Mouse (Mus musculus): ENCODE measurements around the gene Nr2c1. TPM values are rescaled to one million over a fixed set of nuclear protein-coding genes. Genes with fewer than 3 reads are reported as not detected.

Nr2c1 gene
- polyA plus RNA-seq, 1 experiment from 2014 or later, result 10.9 TPM

DNA sequence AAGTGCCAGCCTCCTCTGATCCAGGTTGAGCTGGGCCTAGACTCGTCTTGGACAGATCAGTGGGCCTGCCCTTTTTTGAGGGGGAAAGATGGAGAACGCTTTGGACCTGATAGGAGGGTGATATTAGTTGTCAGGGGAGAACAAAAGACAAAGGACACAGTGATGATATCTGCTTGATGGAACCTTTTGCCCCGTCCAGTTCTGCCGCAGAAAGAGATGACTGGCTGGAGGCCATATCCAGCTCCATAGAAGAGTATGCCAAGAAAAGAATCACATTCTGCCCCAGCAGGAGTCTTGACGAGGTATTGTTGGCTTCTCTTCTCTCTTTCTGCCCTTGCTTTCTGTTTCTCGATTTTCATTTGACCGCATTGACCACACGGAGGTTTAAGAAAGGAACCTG is 14.7 kb upstream of the Nr2c1 start:
- ATAC-seq (replicated peaks; ENCODE audit: low FRiP score), result no peak
- Histone ChIP-seq H3K4me3 (ENCODE audit: low read depth, low read length) (no peak overlapping the region), H3K27ac (ENCODE audit: low read depth, low read length) (no peak overlapping the region), H3K9me3 (ENCODE audit: control insufficient read depth, low read length) (no peaks in the 10 kb centered on the region), H3K27me3 (ENCODE audit: control insufficient read depth, insufficient read depth, low read length) (no peaks in the 10 kb centered on the region), H3K4me1 (replicated peaks; ENCODE audit: control insufficient read depth, insufficient read depth, low read length) (no peaks in the 10 kb centered on the region), H3K4me2 (ENCODE audit: low read depth, low read length, severe bottlenecking) (no peak overlapping the region), H3K9ac (ENCODE audit: low read length) (no peak overlapping the region), H3K36me3 (ENCODE audit: control insufficient read depth, insufficient read depth, low read length) (no peaks in the 10 kb centered on the region)
- WGBS, result 83% methylated on average over 8 of the region's 8 CpGs
- DNase-seq (ENCODE audit: low spot score), result no peak

DNA sequence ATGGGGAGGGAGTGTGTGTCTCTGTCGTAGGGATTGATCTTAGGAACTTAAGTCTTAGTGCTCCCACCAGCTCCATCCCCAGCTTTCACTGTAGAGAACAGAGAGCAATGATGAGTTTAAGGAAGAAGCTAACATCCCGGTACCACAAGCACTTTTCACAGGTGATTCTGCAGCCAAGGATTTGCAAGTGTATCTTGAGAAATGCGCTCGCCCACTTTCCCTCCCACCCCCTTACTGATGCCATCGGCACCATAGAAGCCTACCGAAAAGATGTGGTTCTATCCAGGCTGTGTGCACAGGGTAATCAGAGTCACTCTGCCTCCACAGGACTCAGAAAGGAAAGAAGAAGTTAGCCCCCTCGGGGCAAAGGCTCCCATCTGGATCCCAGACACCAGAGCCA is 14.1 kb upstream of the Nr2c1 start:
- ATAC-seq (replicated peaks; ENCODE audit: low FRiP score) (no peak), DNase-seq (ENCODE audit: low spot score) (no peak)
- Histone ChIP-seq H3K9ac (ENCODE audit: low read length) (no peak overlapping the region), H3K4me3 (ENCODE audit: low read depth, low read length) (no peak overlapping the region), H3K27ac (ENCODE audit: low read depth, low read length) (no peak overlapping the region), H3K9me3 (ENCODE audit: control insufficient read depth, low read length) (no peaks in the 10 kb centered on the region), H3K4me1 (replicated peaks; ENCODE audit: control insufficient read depth, insufficient read depth, low read length) (no peaks in the 10 kb centered on the region), H3K27me3 (ENCODE audit: control insufficient read depth, insufficient read depth, low read length) (no peaks in the 10 kb centered on the region), H3K4me2 (ENCODE audit: low read depth, low read length, severe bottlenecking) (no peak overlapping the region), H3K36me3 (ENCODE audit: control insufficient read depth, insufficient read depth, low read length) (no peaks in the 10 kb centered on the region)
- 87% methylated on average over 7 of the region's 7 CpGs for WGBS

DNA sequence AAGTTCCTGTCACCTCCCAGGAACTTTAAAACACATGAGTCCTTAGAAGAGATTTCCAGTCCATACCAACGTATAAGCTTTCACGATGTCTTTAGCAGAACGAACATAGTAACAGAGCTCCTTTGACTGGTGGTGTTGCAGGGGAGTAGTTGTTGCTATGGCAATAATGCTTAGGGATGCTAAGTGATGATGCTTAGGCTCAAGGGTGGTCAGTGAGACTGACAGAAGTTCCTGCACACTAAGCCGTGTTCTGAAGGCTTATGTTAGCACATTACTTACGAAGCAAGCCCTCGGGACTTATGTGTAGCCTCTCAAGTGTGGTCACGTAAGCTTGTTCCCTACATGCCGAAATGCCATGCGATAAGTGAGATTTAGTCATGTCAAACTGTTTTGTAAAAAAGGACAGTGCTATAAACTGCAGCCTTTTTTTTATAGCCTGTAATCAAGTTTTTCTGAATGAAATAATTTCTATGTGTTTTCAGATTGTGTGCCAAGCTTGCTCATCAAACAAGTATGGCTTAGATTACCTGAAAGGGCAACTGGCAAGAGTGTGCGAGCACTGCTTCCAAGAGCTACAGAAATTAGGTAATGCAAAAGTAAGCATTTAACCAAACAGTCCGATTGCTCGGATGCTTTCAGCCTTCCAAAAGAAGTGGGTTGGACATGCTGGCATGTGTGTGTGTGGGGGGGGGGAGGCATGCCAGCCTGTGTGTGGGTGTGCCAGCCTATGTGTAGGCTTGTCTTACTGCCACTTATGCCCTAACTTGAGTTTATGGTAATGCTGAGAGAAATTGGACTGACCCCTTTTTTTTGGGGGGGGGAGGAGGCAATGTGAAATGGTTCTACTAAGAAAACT is 13.1 kb upstream of the Nr2c1 start:
- Histone ChIP-seq H3K27ac (ENCODE audit: low read depth, low read length) (no peak overlapping the region), H3K4me3 (ENCODE audit: low read depth, low read length) (no peak overlapping the region), H3K9me3 (ENCODE audit: control insufficient read depth, low read length) (no peaks in the 10 kb centered on the region), H3K4me2 (ENCODE audit: low read depth, low read length, severe bottlenecking) (no peak overlapping the region), H3K9ac (ENCODE audit: low read length) (no peak overlapping the region), H3K4me1 (replicated peaks; ENCODE audit: control insufficient read depth, insufficient read depth, low read length) (no peaks in the 10 kb centered on the region), H3K36me3 (ENCODE audit: control insufficient read depth, insufficient read depth, low read length) (no peaks in the 10 kb centered on the region), H3K27me3 (ENCODE audit: control insufficient read depth, insufficient read depth, low read length) (no peaks in the 10 kb centered on the region)
- 94% methylated on average over 12 of the region's 12 CpGs for WGBS
- ATAC-seq (replicated peaks; ENCODE audit: low FRiP score) (no peak), DNase-seq (ENCODE audit: low spot score) (no peak)

DNA sequence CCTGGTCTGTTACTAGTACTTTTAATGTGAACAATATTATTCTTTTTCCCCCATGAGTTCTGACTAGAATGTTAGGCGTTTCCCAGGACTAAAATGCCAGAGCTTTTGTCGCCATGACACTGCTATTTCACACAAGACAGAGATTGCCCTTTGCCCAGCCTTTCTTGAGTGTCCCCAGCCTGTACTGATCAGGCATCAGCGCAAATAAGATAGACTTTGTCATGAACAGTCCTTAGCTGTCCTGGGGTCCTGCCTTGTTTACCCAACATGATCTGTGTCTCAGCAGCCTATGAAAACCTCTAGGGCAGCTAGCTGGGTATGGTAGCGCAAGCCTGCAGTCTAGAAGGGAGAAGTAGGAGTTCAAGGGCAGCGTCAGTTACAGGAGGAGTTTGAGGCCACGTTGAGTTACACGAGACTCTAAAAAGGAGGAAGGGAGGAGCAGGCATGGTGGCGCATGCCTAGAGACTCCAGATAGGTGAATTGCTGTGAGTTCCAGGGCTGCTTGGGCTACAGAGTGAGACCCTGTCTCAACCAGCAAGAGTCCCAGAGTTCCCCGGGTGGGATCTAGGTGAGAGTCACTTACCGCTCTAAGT is 8.8 kb upstream of the Nr2c1 start:
- no peaks in the 10 kb centered on the region for H3K36me3 ChIP-seq (ENCODE audit: control insufficient read depth, insufficient read depth, low read length)
- H3K9me3 ChIP-seq (ENCODE audit: control insufficient read depth, low read length), result no peaks in the 10 kb centered on the region
- H3K4me3 ChIP-seq (ENCODE audit: low read depth, low read length), result no peak overlapping the region
- WGBS, result 94% methylated on average over 10 of the region's 10 CpGs
- ATAC-seq (replicated peaks; ENCODE audit: low FRiP score), result no peak
- no peak overlapping the region for H3K27ac ChIP-seq (ENCODE audit: low read depth, low read length)
- no peak overlapping the region for H3K9ac ChIP-seq (ENCODE audit: low read length)
- H3K4me1 ChIP-seq (replicated peaks; ENCODE audit: control insufficient read depth, insufficient read depth, low read length), result no peaks in the 10 kb centered on the region
- H3K27me3 ChIP-seq (ENCODE audit: control insufficient read depth, insufficient read depth, low read length), result no peaks in the 10 kb centered on the region
- DNase-seq (ENCODE audit: low spot score), result no peak
- H3K4me2 ChIP-seq (ENCODE audit: low read depth, low read length, severe bottlenecking), result no peak overlapping the region

DNA sequence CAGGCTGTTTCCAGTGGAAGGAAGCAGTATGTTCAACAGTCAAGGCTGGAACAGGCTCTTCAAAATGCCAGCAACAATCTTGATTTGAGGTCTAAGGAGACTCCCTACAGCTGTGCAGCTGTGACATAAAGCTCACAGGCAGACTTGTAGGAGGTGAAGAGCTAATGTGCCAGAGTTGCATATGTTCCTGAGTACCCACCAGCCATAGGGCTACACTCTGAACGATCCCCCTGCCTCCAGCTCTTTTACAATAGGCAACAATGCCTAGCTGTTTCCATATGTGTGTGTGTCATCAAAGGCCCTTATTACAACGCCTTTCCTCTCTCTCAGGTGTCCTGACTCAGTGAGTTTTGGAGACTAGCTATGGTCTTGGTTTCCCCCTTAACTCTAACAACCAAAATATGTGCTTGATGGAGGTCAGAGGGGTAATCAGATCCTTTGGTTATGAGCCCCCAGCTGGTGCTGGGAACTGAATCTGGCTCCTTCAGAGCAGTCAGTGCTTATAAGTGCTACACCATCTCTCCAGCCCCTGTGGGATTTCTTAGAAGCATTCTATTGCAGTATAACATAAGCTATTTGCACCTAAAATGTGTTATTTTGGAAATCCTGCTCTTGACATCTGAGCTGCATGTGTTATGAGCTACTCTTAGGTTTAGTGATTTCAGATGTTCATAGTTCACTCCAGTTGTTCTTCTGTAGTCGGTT is 7.4 kb upstream of the Nr2c1 start:
- no peak overlapping the region for H3K27ac ChIP-seq (ENCODE audit: low read depth, low read length)
- no peaks in the 10 kb centered on the region for H3K4me1 ChIP-seq (replicated peaks; ENCODE audit: control insufficient read depth, insufficient read depth, low read length)
- no peak overlapping the region for H3K4me2 ChIP-seq (ENCODE audit: low read depth, low read length, severe bottlenecking)
- no peaks in the 10 kb centered on the region for H3K36me3 ChIP-seq (ENCODE audit: control insufficient read depth, insufficient read depth, low read length)
- no peaks in the 10 kb centered on the region for H3K9me3 ChIP-seq (ENCODE audit: control insufficient read depth, low read length)
- no peak overlapping the region for H3K9ac ChIP-seq (ENCODE audit: low read length)
- DNase-seq (ENCODE audit: low spot score), result no peak
- no peak overlapping the region for H3K4me3 ChIP-seq (ENCODE audit: low read depth, low read length)
- WGBS, result 86% methylated on average over 3 of the region's 3 CpGs
- ATAC-seq (replicated peaks; ENCODE audit: low FRiP score), result no peak
- H3K27me3 ChIP-seq (ENCODE audit: control insufficient read depth, insufficient read depth, low read length), result no peaks in the 10 kb centered on the region

DNA sequence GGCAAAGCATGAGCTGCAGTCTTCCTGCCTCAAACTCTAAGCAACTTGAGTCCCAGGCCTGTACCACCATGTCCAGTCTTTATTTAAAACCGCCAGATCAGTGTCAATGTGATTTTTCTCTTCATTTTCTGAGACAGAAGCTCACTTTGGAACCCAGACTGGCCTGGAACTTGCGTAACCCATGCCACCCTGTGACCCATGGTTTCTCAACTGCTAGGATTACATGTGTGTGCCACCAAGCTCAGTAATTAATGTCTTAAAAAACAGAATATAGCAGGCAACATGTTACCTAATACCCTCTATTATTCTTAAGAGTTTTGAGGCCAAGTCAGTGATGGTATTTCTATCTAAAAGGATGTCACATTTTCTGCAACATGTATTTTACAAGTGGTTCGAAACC is 5.4 kb upstream of the Nr2c1 start:
- Histone ChIP-seq H3K4me2 (ENCODE audit: low read depth, low read length, severe bottlenecking) (no peak overlapping the region), H3K9me3 (ENCODE audit: control insufficient read depth, low read length) (no peaks in the 10 kb centered on the region), H3K36me3 (ENCODE audit: control insufficient read depth, insufficient read depth, low read length) (no peaks in the 10 kb centered on the region), H3K27ac (ENCODE audit: low read depth, low read length) (no peak overlapping the region), H3K4me1 (replicated peaks; ENCODE audit: control insufficient read depth, insufficient read depth, low read length) (no peaks in the 10 kb centered on the region), H3K27me3 (ENCODE audit: control insufficient read depth, insufficient read depth, low read length) (no peaks in the 10 kb centered on the region), H3K4me3 (ENCODE audit: low read depth, low read length) (no peak overlapping the region), H3K9ac (ENCODE audit: low read length) (no peak overlapping the region)
- no peak for ATAC-seq (replicated peaks; ENCODE audit: low FRiP score)
- 91% methylated on average over 3 of the region's 3 CpGs for WGBS
- no peak for DNase-seq (ENCODE audit: low spot score)

DNA sequence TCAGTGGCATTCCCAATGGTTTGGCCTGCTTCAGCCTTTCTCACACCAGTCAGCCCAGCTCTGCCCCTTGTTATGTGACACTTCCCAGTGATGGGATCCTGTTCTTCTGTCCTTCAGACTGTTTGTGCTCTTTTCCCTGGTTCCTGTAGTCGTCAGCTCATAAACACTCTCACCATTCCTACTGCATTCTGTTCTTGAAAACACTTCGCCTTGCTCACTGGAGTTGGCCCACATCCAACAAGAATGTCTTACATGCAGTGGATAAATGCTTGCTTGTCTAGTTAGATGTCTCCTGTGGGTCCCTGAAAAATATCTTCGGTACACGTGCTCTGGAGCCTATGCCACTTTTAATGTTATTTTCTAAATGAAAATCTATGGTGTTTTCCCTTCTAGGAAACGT is 3.2 kb upstream of the Nr2c1 start:
- no peaks in the 10 kb centered on the region for H3K4me1 ChIP-seq (replicated peaks; ENCODE audit: control insufficient read depth, insufficient read depth, low read length)
- H3K9me3 ChIP-seq (ENCODE audit: control insufficient read depth, low read length), result no peaks in the 10 kb centered on the region
- no peak overlapping the region for H3K4me3 ChIP-seq (ENCODE audit: low read depth, low read length)
- H3K27ac ChIP-seq (ENCODE audit: low read depth, low read length), result no peak overlapping the region
- H3K4me2 ChIP-seq (ENCODE audit: low read depth, low read length, severe bottlenecking), result no peak overlapping the region
- no peak for DNase-seq (ENCODE audit: low spot score)
- H3K36me3 ChIP-seq (ENCODE audit: control insufficient read depth, insufficient read depth, low read length), result no peaks in the 10 kb centered on the region
- H3K27me3 ChIP-seq (ENCODE audit: control insufficient read depth, insufficient read depth, low read length), result no peaks in the 10 kb centered on the region
- 91% methylated on average over 5 of the region's 5 CpGs for WGBS
- ATAC-seq (replicated peaks; ENCODE audit: low FRiP score), result no peak
- H3K9ac ChIP-seq (ENCODE audit: low read length), result no peak overlapping the region

DNA sequence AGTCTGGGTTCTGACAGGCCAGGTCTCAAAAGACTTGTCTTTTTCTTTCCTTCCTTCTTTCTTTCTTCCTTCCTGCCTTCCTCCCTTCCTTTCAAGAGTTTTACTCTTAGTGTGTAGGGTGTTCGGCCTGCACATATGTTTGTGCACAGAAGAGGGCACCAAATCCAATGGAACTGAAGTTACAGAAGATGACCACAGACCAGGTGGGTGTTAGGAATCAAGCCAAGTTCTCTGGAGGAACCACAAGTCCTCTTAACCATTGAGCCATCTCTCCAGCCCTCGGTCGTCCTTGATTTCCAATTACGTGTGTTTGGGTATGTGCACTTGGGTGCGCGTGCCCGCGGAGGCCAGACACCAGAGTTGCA is 450 bp upstream of the Nr2c1 start:
- Histone ChIP-seq H3K9me3 (ENCODE audit: control insufficient read depth, low read length) (no peaks in the 10 kb centered on the region), H3K27ac (ENCODE audit: low read depth, low read length) (no peak overlapping the region), H3K4me2 (ENCODE audit: low read depth, low read length, severe bottlenecking) (peak overlapping the region; percentile 53), H3K36me3 (ENCODE audit: control insufficient read depth, insufficient read depth, low read length) (no peaks in the 10 kb centered on the region), H3K4me1 (replicated peaks; ENCODE audit: control insufficient read depth, insufficient read depth, low read length) (no peaks in the 10 kb centered on the region), H3K4me3 (ENCODE audit: low read depth, low read length) (peak overlapping the region; percentile 78), H3K9ac (ENCODE audit: low read length) (peak overlapping the region; percentile 95), H3K27me3 (ENCODE audit: control insufficient read depth, insufficient read depth, low read length) (no peaks in the 10 kb centered on the region)
- DNase-seq (ENCODE audit: low spot score) (no peak), ATAC-seq (replicated peaks; ENCODE audit: low FRiP score) (no peak; the same call in 1 of the 2 replicates)
- WGBS, result 11% methylated on average over 8 of the region's 8 CpGs
